Mouse (Mus musculus) cerebellum, adult 8-10 months (tissue): ENCODE measurements around the gene Reep1.
"Not testable (repeated sequence)": the region's sequence is repeated elsewhere in the genome, so short reads cannot be mapped to it uniquely, and the experiment has no call there.

ENCODE experiments used
- DNase-seq: peaks from one replicate; pipeline ENCODE4 v3.0.0; 2022

Gene Reep1

DNA sequence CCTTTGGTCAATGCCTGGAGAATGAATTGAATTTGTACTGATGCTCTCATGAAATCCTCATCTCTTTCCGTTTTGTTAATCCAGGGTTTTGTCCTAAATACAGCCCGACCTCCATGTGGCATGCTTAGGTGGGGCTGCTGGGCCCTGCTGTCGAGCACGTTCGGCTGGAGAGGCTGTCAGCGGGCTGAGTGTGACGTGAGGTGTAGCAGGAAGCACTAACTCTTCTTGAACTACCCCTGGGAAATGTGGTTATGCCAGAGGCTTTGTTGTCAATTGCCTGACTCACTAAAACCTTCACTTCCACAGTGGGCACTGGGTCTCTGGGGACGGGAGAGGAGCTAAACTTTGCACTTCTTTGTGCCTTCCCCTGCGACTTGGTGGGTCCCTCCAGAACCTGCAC lies 81.0 kb downstream of the Reep1 start:
- no peak for DNase-seq

GRCm38 (mm10) chr6:71791771-71792170 lies 84.4 kb downstream of the Reep1 start:
- DNase-seq: no peak

- no peak for DNase-seq
Measured at GRCm38 (mm10) chr6:71799391-71799790, 92.0 kb downstream of the Reep1 start.

DNA sequence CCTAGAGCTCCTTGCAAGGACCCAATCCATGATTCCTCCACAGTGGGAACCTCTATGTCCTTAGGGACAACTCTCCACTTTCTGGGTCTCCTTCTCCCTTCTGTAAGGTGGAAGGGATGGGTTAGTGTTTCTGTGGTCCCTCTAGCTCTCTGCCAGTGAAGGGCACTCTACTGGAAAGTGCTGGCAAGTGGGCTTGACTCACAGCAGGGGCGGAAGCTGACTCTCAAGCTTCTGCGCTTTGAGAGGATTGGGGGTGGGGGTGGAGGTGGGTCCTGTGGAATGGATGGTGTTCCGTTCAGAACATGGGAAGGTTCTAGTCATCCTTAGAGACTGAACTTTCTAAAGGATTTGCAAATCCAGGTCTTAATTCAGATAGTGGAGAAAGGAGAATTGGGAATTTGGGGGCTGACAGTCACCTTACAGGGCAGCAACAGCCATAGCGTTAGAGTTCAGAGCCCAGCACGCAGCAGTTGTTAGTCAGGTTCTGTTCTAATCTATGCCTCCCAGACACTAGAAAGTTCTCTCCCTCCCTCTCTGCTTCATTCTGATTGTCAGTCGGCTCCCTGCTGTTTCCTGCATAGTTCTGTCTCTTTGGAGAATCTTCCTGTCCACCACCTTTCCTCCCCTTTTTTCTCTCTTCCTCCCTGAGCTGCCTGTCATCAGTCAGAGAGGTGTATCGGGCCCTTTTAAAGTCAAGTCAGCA lies 93.8 kb downstream of the Reep1 start:
- DNase-seq: no peak

DNA sequence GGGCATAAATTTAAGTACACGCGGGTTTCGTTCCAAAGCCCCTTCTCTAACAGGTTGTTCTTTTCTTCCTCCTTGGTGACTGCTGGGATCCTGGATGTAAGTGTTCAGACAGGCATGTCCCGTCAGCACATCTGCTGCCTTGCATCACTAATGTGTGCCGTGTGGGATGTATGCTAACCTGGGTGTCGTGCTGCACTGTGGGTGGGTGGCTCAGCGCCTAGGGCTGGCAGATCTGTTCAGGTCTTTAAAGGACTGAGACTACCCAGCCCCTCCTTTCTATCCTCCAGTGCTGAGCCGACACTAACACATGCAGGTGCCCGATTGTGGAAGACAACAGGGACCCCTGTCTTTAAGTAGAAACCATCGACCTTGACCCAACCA lies 94.3 kb downstream of the Reep1 start:
- no peak for DNase-seq

- no peak for DNase-seq
Measured at GRCm38 (mm10) chr6:71803609-71804008, 96.2 kb downstream of the Reep1 start.

DNA sequence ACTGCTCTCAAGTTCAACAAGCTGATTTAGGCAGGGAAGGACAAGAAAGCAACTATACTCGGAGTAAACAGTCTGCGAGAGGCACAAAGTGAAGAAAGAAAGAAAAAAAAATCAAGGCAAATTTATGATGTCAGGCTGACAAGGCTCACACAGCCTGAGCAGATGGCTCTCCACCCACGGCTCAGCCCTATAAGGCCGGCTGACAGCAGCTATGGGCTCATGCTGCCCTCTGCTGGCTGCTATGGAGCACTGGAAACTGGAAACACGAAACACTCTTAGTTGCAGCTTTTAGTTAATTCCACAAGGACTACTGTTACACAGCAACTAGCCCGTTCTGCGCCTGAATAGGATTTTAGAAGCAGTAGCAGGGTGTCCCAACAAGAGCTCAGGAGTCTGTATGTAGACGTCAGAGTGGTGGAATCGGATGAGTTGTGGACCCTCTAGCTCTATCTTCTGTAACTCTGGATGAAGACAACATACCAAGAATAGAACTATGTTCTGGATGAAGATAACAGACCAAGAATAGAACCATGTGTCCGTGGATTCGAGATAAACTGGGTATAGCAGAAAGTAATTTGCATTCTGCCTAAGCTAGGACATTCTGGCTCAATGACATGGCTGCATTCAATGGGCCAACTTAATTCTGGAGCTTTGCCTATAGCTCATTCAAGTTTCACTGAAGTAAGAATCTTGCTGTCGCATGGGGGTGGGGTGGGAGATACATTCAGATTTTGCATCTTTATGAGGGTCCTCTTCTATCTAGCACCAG lies 96.9 kb downstream of the Reep1 start:
- peak; percentile 67 for DNase-seq

GRCm38 (mm10) chr6:71806713-71807112 lies 99.4 kb downstream of the Reep1 start:
- no peak for DNase-seq

- DNase-seq: no peak
Measured at GRCm38 (mm10) chr6:71809890-71810289, 102.5 kb downstream of the Reep1 start.

DNA sequence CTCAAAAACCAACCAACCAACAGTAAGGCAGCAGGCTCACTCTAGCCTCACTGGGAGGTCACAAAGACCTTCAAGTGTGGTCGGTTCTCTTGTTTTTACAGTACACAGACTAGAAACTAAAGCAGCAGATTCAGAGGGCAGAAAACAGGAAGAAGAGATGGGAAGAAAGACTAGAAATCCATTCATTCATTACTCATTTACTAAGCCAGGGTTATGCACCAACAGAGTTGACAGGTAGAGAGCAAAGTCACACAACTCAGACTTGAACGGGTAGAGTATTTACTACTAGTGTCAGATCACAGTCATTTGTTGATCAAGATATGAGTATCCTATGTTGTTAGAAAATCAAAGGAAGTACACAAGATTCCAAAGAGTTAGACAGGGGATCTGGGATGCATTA lies 105.5 kb downstream of the Reep1 start:
- no peak for DNase-seq

DNA sequence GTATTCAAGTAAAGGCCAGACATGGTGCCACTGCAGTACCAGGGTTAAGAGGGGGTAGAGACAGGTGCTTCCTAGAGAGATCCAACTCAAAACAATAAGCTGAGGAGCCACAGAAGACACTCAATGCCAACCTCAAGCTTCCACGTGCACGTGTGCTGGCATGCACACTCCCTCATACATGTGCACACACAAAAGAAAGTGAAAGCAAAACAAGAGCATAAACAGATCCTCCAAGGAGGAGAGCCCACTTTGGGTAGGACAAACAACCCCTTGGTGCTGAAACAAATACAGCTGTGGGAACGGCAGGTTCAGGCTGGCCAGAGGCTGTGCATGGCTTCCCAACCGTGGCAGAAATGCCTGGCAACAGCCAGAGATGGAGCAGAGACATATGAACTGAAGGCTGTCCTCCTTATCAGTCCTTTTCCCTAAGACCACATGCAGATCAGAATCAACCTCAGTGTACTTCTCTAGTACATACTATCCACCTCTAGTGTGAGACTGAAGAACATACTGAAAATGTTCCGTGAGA lies 112.5 kb downstream of the Reep1 start:
- no peak for DNase-seq

DNA sequence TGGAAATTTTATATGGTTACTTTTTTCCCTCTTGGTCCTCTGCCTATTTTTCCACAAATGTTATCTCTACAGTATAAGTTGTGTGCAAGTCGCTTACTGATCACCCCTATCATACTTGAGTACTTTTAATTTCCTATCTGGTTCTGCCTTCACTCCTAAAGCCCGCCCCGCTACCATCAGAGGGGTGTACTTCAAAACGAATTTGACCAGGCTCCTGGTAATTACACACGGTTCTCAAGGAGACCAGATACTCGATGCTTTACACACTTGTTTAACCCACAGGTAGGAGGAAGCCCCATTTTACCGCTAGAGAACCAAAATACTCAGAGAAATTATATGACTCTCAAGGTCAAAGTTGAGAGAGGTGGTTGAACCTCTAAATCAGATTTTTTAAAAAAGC lies 115.7 kb downstream of the Reep1 start:
- DNase-seq: no peak

GRCm38 (mm10) chr6:71823488-71823887 lies 116.1 kb downstream of the Reep1 start:
- DNase-seq: peak; percentile 84

DNA sequence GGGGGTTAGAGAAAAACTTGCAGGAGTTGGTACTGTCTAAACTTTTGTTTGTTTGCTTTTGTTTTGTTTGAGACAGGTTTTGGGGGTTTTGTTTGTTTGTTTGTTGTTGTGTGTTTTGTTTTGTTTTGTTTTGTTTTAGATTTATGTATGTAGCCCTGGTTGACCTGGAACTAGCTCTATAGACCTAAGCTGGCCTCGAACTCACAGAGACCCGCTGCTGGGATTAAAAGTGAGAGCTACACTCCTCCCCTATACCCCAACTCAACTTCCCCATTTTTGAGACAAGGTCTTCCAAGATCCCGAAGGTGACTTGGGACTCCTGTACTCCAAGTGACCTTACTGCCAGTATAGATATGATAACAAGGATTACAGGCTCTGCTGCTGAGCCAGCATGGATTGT lies 116.6 kb downstream of the Reep1 start:
- DNase-seq: no peak

DNA sequence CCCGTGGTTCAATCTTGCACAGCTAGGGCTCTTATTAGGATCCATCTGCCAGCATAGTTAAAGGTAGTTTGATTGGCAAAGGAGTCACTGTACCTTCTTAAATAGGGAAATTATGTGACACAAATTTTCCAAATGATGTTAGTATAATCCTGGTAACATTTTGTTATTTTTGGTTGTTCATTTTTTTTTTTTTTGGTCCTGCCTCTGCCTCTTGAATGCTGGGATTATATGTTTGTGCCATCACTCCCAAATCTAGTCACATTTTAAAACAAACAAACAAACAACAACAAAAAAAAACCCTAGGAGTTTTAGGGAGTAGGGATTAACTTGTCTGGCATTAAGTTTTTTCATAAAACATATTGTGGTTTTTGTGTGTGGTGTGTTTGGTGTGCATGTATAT lies 119.5 kb downstream of the Reep1 start, which contains the start of gene Mrpl35:
Gene Mrpl35 (minus strand): TSS at position 101 of the 400 bp plus-strand sequence.
- DNase-seq: no peak

GRCm38 (mm10) chr6:71829768-71830167 lies 122.4 kb downstream of the Reep1 start:
- no peak for DNase-seq

GRCm38 (mm10) chr6:71830690-71831580 lies 123.6 kb downstream of the Reep1 start, which contains the start of gene Immt:
TSS of gene Immt (plus strand) at chr6:71831331.
- peak; percentile 96 for DNase-seq

- DNase-seq: peak; percentile 93
Measured at GRCm38 (mm10) chr6:71831581-71831960, 124.2 kb downstream of the Reep1 start.

DNA sequence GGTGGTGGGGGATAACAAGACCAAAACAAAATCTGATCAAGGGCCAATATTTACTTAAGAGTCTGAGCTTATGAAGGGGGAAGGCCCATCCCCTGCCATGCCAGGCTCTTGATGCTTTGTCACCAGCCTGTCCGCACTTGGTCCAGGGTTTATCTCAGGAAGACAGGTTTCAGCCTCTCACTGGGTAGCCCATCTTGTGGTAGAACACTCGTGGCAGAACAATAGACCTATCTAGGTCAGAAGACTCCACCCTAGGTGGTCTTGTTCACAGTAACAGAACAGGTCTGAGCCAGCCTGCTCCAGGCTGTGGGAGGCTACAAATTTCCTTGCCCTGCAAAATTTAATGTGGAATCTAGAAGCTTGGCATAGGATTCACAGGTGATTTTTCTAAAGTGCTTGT lies 129.4 kb downstream of the Reep1 start:
- no peak for DNase-seq

DNA sequence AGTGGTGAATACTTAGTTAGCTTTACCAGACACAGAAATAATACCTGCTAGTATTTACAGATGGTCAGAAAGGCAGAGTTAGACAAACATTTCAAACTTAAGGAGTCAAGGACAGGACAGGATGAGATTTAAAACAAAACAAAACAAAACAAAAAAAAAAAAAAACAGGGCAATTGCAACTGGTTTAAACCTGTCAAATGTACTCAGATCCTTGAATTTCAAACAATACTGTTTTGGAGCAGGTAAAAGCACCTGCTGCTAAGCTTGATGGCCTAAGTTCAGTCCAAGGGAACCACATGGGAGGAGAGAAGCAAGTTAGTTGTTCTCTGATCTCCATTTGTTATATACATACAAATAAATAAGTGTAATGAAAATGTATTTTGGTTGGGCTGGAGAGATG lies 132.5 kb downstream of the Reep1 start:
- no peak for DNase-seq

DNA sequence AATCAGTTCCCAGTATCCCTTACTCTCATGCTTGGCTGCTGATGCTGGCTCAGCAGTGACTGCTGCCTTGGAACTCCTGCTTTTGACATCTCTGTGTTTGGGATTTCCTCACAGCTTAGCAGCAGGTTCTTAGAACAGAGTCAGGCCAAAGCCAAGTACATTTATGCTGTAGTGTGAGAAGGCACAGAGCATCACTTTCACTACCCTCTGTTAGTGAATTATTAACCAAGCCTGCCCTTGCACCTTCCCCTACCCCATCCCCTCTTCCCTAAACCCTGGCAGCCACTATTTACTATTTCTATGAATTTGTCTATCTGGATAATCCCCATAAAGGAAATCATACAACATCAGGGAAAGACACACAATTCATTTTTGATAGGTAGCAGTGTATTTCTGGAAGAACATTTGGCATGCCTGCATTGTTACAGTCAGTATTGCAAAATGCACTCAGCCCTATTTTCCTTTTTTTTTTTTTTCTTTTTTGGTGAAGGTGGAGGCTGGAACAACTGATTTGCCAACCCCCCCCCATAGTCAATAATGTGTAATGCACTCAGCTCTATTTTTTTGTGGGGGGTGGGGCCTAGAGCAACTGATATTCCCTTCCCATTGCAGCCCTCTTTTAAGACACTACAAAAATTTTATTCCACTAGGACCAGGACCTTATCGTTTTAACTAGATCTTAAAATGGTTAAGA lies 133.4 kb downstream of the Reep1 start:
- DNase-seq: no peak

DNA sequence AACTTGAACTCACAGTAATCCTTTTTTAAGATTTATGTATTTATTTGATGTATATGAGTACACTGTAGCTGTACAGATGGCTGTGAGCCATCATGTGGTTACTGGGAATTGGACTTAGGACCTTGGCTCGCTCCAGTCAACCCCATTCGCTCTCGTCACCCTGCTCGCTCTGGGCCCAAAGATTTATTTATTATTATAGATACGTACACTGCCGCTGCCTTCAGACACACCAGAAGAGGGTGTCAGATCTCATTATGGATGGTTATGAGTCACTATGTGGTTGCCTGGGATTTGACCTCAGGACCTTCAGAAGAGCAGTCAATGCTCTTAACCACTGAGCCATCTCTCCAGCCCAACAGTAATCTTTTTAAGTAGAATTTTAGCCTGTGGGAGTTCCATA lies 139.5 kb downstream of the Reep1 start:
- not testable (repeated sequence) for DNase-seq
